Mouse (Mus musculus): ENCODE measurements around the gene Pef1. TPM values are rescaled to one million over a fixed set of nuclear protein-coding genes. Genes with fewer than 3 reads are reported as not detected.

The Pef1 gene
- polyA plus RNA-seq, 1 experiment from 2014 or later = 67.8 TPM

- DNase-seq (ENCODE audit: low spot score) = no peak
- Histone ChIP-seq H3K9ac (replicated peaks; ENCODE audit: low read length) (no peak overlapping the region), H3K27me3 (ENCODE audit: control insufficient read depth, insufficient read depth, low read length) (peaks cover 6% of the 10 kb centered on the region), H3K9me3 (replicated peaks; ENCODE audit: control insufficient read depth, low read length) (no peaks in the 10 kb centered on the region), H3K4me1 (ENCODE audit: control insufficient read depth, insufficient read depth, low read length) (peaks cover 4% of the 10 kb centered on the region), H3K27ac (replicated peaks; ENCODE audit: low read depth, low read length) (no peak overlapping the region; the same call in 1 of the 2 replicates), H3K4me2 (ENCODE audit: low read depth, low read length) (no peak overlapping the region), H3K36me3 (replicated peaks; ENCODE audit: control insufficient read depth, insufficient read depth, low read depth, low read length) (no peaks in the 10 kb centered on the region; the same call in 1 of the 2 replicates), H3K4me3 (ENCODE audit: low read depth, low read length) (no peak overlapping the region)
- no peak for ATAC-seq (replicated peaks; ENCODE audit: insufficient number of reproducible peaks, low FRiP score, low TSS enrichment, low read depth)
- 31% methylated on average over 19 of the region's 19 CpGs for WGBS
Observed at GRCm38 (mm10) chr4:130173911-130174311, 71.6 kb downstream of the Pef1 start.

GRCm38 (mm10) chr4:130174335-130175031 lies 72.1 kb downstream of the Pef1 start:
- 1% methylated on average over 25 of the region's 25 CpGs for WGBS
- Histone ChIP-seq H3K4me1 (ENCODE audit: control insufficient read depth, insufficient read depth, low read length) (peaks cover 4% of the 10 kb centered on the region), H3K27ac (replicated peaks; ENCODE audit: low read depth, low read length) (no peak overlapping the region; the same call in 1 of the 2 replicates), H3K9me3 (replicated peaks; ENCODE audit: control insufficient read depth, low read length) (no peaks in the 10 kb centered on the region), H3K36me3 (replicated peaks; ENCODE audit: control insufficient read depth, insufficient read depth, low read depth, low read length) (no peaks in the 10 kb centered on the region; the same call in 1 of the 2 replicates), H3K9ac (replicated peaks; ENCODE audit: low read length) (0 out of 2 replicates have a peak overlapping the region, but pooled peaks have one; percentile 0), H3K4me2 (ENCODE audit: low read depth, low read length) (peak overlapping the region; percentile 11), H3K4me3 (ENCODE audit: low read depth, low read length) (peak overlapping the region; percentile 0), H3K27me3 (ENCODE audit: control insufficient read depth, insufficient read depth, low read length) (peaks cover 6% of the 10 kb centered on the region)
- ATAC-seq (replicated peaks; ENCODE audit: insufficient number of reproducible peaks, low FRiP score, low TSS enrichment, low read depth) = peak; percentile 49; the same call in 1 of the 2 replicates
- peak; percentile 66 for DNase-seq (ENCODE audit: low spot score)

- WGBS = 3% methylated on average over 14 of the region's 14 CpGs
- Histone ChIP-seq H3K27me3 (ENCODE audit: control insufficient read depth, insufficient read depth, low read length) (peaks cover 6% of the 10 kb centered on the region), H3K27ac (replicated peaks; ENCODE audit: low read depth, low read length) (no peak within 1 kb of the TSS; the same call in 1 of the 2 replicates), H3K4me1 (ENCODE audit: control insufficient read depth, insufficient read depth, low read length) (peaks cover 4% of the 10 kb centered on the region), H3K4me2 (ENCODE audit: low read depth, low read length) (peak within 1 kb of the TSS; percentile 11), H3K9ac (replicated peaks; ENCODE audit: low read length) (0 out of 2 replicates have a peak within 1 kb of the TSS, but pooled peaks have one; percentile 0), H3K4me3 (ENCODE audit: low read depth, low read length) (peak within 1 kb of the TSS; percentile 0), H3K36me3 (replicated peaks; ENCODE audit: control insufficient read depth, insufficient read depth, low read depth, low read length) (no peaks in the 10 kb centered on the region; the same call in 1 of the 2 replicates), H3K9me3 (replicated peaks; ENCODE audit: control insufficient read depth, low read length) (no peaks in the 10 kb centered on the region)
- ATAC-seq (replicated peaks; ENCODE audit: insufficient number of reproducible peaks, low FRiP score, low TSS enrichment, low read depth) (no peak), DNase-seq (ENCODE audit: low spot score) (no peak)
Observed at GRCm38 (mm10) chr4:130175072-130175711, 72.8 kb downstream of the Pef1 start, which contains the start of gene Tinagl1. TSS of gene Tinagl1 (minus strand) at chr4:130175122.

- Histone ChIP-seq H3K27me3 (ENCODE audit: control insufficient read depth, insufficient read depth, low read length) (peaks cover 6% of the 10 kb centered on the region), H3K4me1 (ENCODE audit: control insufficient read depth, insufficient read depth, low read length) (peaks cover 4% of the 10 kb centered on the region)
- WGBS = 72% methylated on average over 5 of the region's 5 CpGs
Observed at GRCm38 (mm10) chr4:130176156-130176720, 73.9 kb downstream of the Pef1 start.

GRCm38 (mm10) chr4:130177087-130177486 lies 74.7 kb downstream of the Pef1 start:
- Histone ChIP-seq H3K36me3 (replicated peaks; ENCODE audit: control insufficient read depth, insufficient read depth, low read depth, low read length) (no peaks in the 10 kb centered on the region; the same call in 1 of the 2 replicates), H3K4me2 (ENCODE audit: low read depth, low read length) (no peak overlapping the region), H3K27me3 (ENCODE audit: control insufficient read depth, insufficient read depth, low read length) (peaks cover 6% of the 10 kb centered on the region), H3K4me1 (ENCODE audit: control insufficient read depth, insufficient read depth, low read length) (peaks cover 4% of the 10 kb centered on the region), H3K9ac (replicated peaks; ENCODE audit: low read length) (no peak overlapping the region), H3K4me3 (ENCODE audit: low read depth, low read length) (no peak overlapping the region), H3K9me3 (replicated peaks; ENCODE audit: control insufficient read depth, low read length) (no peaks in the 10 kb centered on the region), H3K27ac (replicated peaks; ENCODE audit: low read depth, low read length) (no peak overlapping the region)
- ATAC-seq (replicated peaks; ENCODE audit: insufficient number of reproducible peaks, low FRiP score, low TSS enrichment, low read depth) = no peak
- 66% methylated on average over 4 of the region's 4 CpGs for WGBS
- no peak for DNase-seq (ENCODE audit: low spot score)

More at GRCm38 (mm10) chr4:130176156-130176720, 73.9 kb downstream of the Pef1 start:
- Histone ChIP-seq H3K36me3 (replicated peaks; ENCODE audit: control insufficient read depth, insufficient read depth, low read depth, low read length) (no peaks in the 10 kb centered on the region; the same call in 1 of the 2 replicates), H3K9me3 (replicated peaks; ENCODE audit: control insufficient read depth, low read length) (no peaks in the 10 kb centered on the region), H3K9ac (replicated peaks; ENCODE audit: low read length) (no peak overlapping the region), H3K27ac (replicated peaks; ENCODE audit: low read depth, low read length) (no peak overlapping the region), H3K4me3 (ENCODE audit: low read depth, low read length) (no peak overlapping the region), H3K4me2 (ENCODE audit: low read depth, low read length) (no peak overlapping the region)
- DNase-seq (ENCODE audit: low spot score) = no peak
- ATAC-seq (replicated peaks; ENCODE audit: insufficient number of reproducible peaks, low FRiP score, low TSS enrichment, low read depth) = no peak

- Histone ChIP-seq H3K4me2 (ENCODE audit: low read depth, low read length) (no peak overlapping the region), H3K4me3 (ENCODE audit: low read depth, low read length) (no peak overlapping the region), H3K9ac (replicated peaks; ENCODE audit: low read length) (no peak overlapping the region), H3K36me3 (replicated peaks; ENCODE audit: control insufficient read depth, insufficient read depth, low read depth, low read length) (no peaks in the 10 kb centered on the region; the same call in 1 of the 2 replicates), H3K9me3 (replicated peaks; ENCODE audit: control insufficient read depth, low read length) (no peaks in the 10 kb centered on the region), H3K27ac (replicated peaks; ENCODE audit: low read depth, low read length) (no peak overlapping the region), H3K4me1 (ENCODE audit: control insufficient read depth, insufficient read depth, low read length) (peaks cover 4% of the 10 kb centered on the region), H3K27me3 (ENCODE audit: control insufficient read depth, insufficient read depth, low read length) (peaks cover 6% of the 10 kb centered on the region)
- WGBS = 55% methylated on average over 7 of the region's 7 CpGs
- ATAC-seq (replicated peaks; ENCODE audit: insufficient number of reproducible peaks, low FRiP score, low TSS enrichment, low read depth) = no peak
- DNase-seq (ENCODE audit: low spot score) = no peak
Observed at GRCm38 (mm10) chr4:130177536-130177935, 75.2 kb downstream of the Pef1 start.
